Mouse (Mus musculus): ENCODE measurements at regions not wholly inside any gene's neighbourhood (a gene's known extent, or its start where the extent isn't known, plus 50 kb on each side); places are given as distances from the start of the nearest gene placed in this dataset.

GRCm38 (mm10) chr8:90535515-90536156, 187.5 kb upstream of the Tox3 start:
- TF ChIP-seq TAL1 (conservative IDR thresholded peaks at IDR 0.05; ENCODE audit: low read depth, low read length) (no peak), CTCF (IDR thresholded peaks at IDR 0.05; ENCODE audit: low read depth, low read length) (no peak), POLR2AphosphoS5 (IDR thresholded peaks at IDR 0.05; ENCODE audit: insufficient replicate concordance, low read depth, low read length) (no peak), GATA2 (IDR thresholded peaks at IDR 0.05; ENCODE audit: borderline replicate concordance, low read depth, low read length) (no peak), GATA1 (IDR thresholded peaks at IDR 0.05; ENCODE audit: borderline replicate concordance, low read length) (no peak)
